Mouse (Mus musculus) heart, embryonic 12.5 days (tissue): ENCODE data around the gene Sec14l2. TPM values are rescaled to one million over a fixed set of nuclear protein-coding genes. Genes with fewer than 3 reads are reported as not detected.
A peak's percentile ranks its signal among the peaks of the same experiment; 100 is the strongest.

Experiments
- ATAC-seq: fragments of 200-750 bp; cut with Nextera tagmentation; 2 replicates; pipeline ENCODE4 v1.8.0; 2017; ENCODE audit warnings: moderate TSS enrichment, moderate library complexity; ENCODE audit not compliant: insufficient number of reproducible peaks, low FRiP score
- H3K27ac ChIP-seq: fragments of 300-500 bp; sonication (generic); 2 replicates; pipeline ENCODE4 v1.5.1; 2016; ENCODE audit warnings: mild to moderate bottlenecking, moderate library complexity; ENCODE audit not compliant: poor library complexity, severe bottlenecking
- H3K27me3 ChIP-seq: fragments of 300-500 bp; sonication (generic); replicated peaks from 2 replicates; pipeline ENCODE4 v1.6.1; 2016; ENCODE audit warnings: mild to moderate bottlenecking, moderate library complexity
- H3K36me3 ChIP-seq: fragments of 300-500 bp; sonication (generic); 2 replicates; pipeline ENCODE4 v1.6.1; 2016; ENCODE audit warnings: mild to moderate bottlenecking, moderate library complexity
- H3K4me1 ChIP-seq: fragments of 300-500 bp; sonication (generic); replicated peaks from 2 replicates; pipeline ENCODE4 v1.6.1; 2016; ENCODE audit warnings: mild to moderate bottlenecking
- H3K4me2 ChIP-seq: fragments of 300-500 bp; sonication (generic); 2 replicates; pipeline ENCODE4 v1.6.1; 2016; ENCODE audit warnings: mild to moderate bottlenecking, moderate library complexity
- H3K4me3 ChIP-seq: fragments of 300-500 bp; sonication (generic); 2 replicates; pipeline ENCODE4 v1.5.1; 2016; ENCODE audit warnings: mild to moderate bottlenecking
- H3K9ac ChIP-seq: fragments of 300-500 bp; sonication (generic); 2 replicates; pipeline ENCODE4 v1.6.1; 2016; ENCODE audit warnings: mild to moderate bottlenecking, moderate library complexity
- H3K9me3 ChIP-seq: fragments of 300-500 bp; sonication (generic); replicated peaks from 2 replicates; pipeline ENCODE4 v1.6.1; 2016; ENCODE audit warnings: mild to moderate bottlenecking, moderate library complexity
- WGBS: fragments of 180-500 bp; shearing (Covaris S2); methylation state at CpG from one replicate; pipeline ENCODE4 v1.1.7; 2016; 5-methylcytosine and 5-hydroxymethylcytosine counted together
- polyA plus RNA-seq: library from polyadenylated mRNA; unstranded; fragments of >200 nt; fragmentation: Nextera tagmentation; extraction: Ambion mirVana; gene quantifications from 2 replicates; pipeline ENCODE4 v1.2.1, GENCODE M21; 2016

The Sec14l2 gene
- polyA plus RNA-seq, 1 experiment from 2014 or later: 1.1 TPM

DNA sequence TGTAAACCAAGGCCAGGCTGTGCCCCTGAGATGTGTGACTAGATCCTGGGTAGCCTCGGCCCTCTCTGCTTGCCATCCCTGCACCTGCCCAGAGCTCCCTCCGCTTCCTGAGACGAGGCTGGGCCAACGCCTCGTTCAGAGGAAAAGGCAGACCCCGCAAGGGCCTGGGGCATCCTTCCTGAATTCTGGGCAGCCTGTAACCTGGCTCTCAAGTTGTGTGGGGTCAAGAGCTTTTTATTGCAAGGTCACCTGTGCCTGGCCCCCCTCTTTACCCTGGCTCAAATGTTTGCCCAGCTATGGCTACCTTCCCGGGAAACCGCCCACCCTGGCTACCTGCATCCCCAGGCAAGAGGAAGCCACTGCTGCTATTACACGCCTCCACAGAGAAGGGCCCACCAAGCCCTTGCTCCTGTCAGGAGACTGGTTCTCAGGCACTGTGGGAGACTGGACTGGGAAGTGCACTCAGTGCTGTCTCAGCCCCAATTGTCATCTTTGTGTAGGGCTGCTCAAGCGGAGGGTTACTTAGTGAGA, 26.1 kb downstream of the Sec14l2 start:
- no peaks in the 10 kb centered on the region for H3K9me3 ChIP-seq
- 36% methylated on average over 10 of the region's 10 CpGs for WGBS
- peaks cover 30% of the 10 kb centered on the region for H3K4me1 ChIP-seq
- H3K4me2 ChIP-seq: peak overlapping the region; percentile 71
- peak overlapping the region; percentile 89 for H3K27ac ChIP-seq
- H3K27me3 ChIP-seq: no peaks in the 10 kb centered on the region
- no peak for ATAC-seq
- H3K9ac ChIP-seq: peak overlapping the region; percentile 81
- H3K4me3 ChIP-seq: peak overlapping the region; percentile 65
- peaks cover 9% of the 10 kb centered on the region for H3K36me3 ChIP-seq

- Histone ChIP-seq H3K36me3 (peaks cover 17% of the 10 kb centered on the region), H3K9me3 (peaks cover 3% of the 10 kb centered on the region), H3K4me2 (peak overlapping the region; percentile 71), H3K4me1 (peaks cover 30% of the 10 kb centered on the region), H3K4me3 (peak overlapping the region; percentile 65), H3K9ac (peak overlapping the region; percentile 81), H3K27ac (peak overlapping the region; percentile 89), H3K27me3 (no peaks in the 10 kb centered on the region)
- peak; percentile 96 for ATAC-seq
- 2% methylated on average over 45 of the region's 45 CpGs for WGBS
Observed at GRCm38 (mm10) chr11:4096054-4096984, 26.9 kb downstream of the Sec14l2 start.

GRCm38 (mm10) chr11:4095171-4096053, 27.8 kb downstream of the Sec14l2 start, which contains the start of gene Mtfp1:
Mtfp1 (minus strand) TSS chr11:4095445.
- H3K36me3 ChIP-seq: peaks cover 25% of the 10 kb centered on the region
- H3K9ac ChIP-seq: peak within 1 kb of the TSS; percentile 70
- H3K4me1 ChIP-seq: peaks cover 30% of the 10 kb centered on the region
- ATAC-seq: no peak
- 5% methylated on average over 34 of the region's 34 CpGs for WGBS
- H3K4me2 ChIP-seq: peak within 1 kb of the TSS; percentile 71
- H3K27me3 ChIP-seq: no peaks in the 10 kb centered on the region
- H3K27ac ChIP-seq: peak within 1 kb of the TSS; percentile 86
- H3K9me3 ChIP-seq: peaks cover 10% of the 10 kb centered on the region
- H3K4me3 ChIP-seq: peak within 1 kb of the TSS; percentile 65

- H3K27ac ChIP-seq: peak overlapping the region; percentile 86
- peaks cover 25% of the 10 kb centered on the region for H3K36me3 ChIP-seq
Observed at GRCm38 (mm10) chr11:4094378-4095170, 28.6 kb downstream of the Sec14l2 start.

DNA sequence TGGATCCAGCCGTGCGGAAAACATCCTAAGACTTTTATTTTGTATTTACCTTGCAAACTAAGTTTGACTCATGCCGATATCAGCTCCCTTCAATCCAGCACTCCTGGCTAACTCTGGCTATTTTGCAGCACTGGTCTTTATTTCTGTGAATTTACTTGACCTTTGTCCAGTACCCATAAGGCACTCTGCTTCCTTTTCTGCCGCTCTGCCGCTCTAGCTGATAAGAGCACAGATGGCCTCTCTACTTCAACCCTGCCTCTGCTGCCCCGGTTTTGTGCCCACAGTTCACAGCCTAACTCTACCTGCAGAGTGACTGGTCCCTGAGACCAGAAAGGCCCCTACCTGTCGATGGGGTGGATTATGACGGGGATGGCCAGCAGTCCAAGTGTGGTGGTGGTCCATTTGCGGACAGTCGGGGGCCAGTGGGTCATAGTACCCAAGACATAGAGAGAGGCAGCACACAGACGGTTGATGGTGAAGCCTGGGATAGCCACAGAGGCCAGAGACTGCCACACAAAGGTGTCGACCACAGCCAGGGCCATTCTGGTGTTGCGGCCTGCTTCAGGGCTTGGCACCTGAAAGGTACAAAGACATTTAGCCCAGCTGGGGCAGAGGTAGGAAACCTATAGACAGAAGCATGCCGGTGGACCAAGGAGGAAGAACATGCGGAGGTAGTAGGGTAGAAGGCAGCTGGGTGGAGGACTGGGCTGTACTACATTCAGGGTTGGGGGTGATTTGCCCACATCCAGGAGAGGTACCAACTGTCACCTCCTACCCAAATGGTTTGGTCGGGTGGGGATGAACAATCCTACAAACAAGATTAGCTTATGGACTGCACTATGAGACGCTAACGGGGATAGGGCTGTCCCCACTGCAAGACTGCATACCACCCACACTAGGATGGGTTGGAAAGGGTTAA, 29.5 kb downstream of the Sec14l2 start:
- peaks cover 25% of the 10 kb centered on the region for H3K36me3 ChIP-seq
- H3K27me3 ChIP-seq: no peaks in the 10 kb centered on the region
- peaks cover 30% of the 10 kb centered on the region for H3K4me1 ChIP-seq
- no peak for ATAC-seq
- peak overlapping the region; percentile 65 for H3K4me3 ChIP-seq
- WGBS: 74% methylated on average over 18 of the region's 18 CpGs
- H3K4me2 ChIP-seq: peak overlapping the region; percentile 71
- H3K27ac ChIP-seq: no peak overlapping the region
- peaks cover 10% of the 10 kb centered on the region for H3K9me3 ChIP-seq
- H3K9ac ChIP-seq: no peak overlapping the region

More at GRCm38 (mm10) chr11:4094378-4095170, 28.6 kb downstream of the Sec14l2 start:
- Histone ChIP-seq H3K9ac (peak overlapping the region; percentile 70), H3K27me3 (no peaks in the 10 kb centered on the region), H3K4me2 (peak overlapping the region; percentile 71), H3K4me3 (peak overlapping the region; percentile 65), H3K4me1 (peaks cover 30% of the 10 kb centered on the region), H3K9me3 (peaks cover 10% of the 10 kb centered on the region)
- WGBS: 6% methylated on average over 23 of the region's 24 CpGs
- ATAC-seq: no peak

DNA sequence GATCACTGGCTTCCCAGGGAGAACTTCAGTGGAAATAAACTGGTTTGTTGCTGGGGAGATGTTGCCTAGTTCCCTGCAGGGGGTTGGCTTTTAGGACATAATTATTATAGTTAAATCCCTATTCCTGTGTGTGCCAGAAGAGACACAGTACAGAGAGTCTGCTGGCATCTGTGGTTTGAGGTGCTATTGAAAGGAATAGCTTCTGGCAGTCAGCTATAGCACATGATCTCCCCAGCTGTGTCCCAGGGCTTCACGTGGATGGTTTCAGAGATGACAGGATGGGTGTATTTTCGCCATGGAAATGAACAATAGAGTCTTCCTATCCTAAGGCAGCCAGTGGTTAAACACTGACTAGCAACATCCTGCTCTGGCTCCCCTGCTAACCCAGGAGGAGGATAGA, 35.9 kb downstream of the Sec14l2 start:
- Histone ChIP-seq H3K4me1 (no peaks in the 10 kb centered on the region), H3K4me2 (no peak overlapping the region), H3K36me3 (peaks cover 17% of the 10 kb centered on the region), H3K9me3 (peaks cover 10% of the 10 kb centered on the region), H3K9ac (no peak overlapping the region), H3K4me3 (no peak overlapping the region), H3K27ac (no peak overlapping the region), H3K27me3 (no peaks in the 10 kb centered on the region)
- ATAC-seq: no peak
- whole genome bisulfite sequencing: 69% methylated on average over 2 of the region's 2 CpGs

GRCm38 (mm10) chr11:4086246-4086645, 37.0 kb downstream of the Sec14l2 start:
- 45% methylated on average over 1 of the region's 1 CpGs for WGBS
- no peak overlapping the region for H3K4me3 ChIP-seq
- H3K4me1 ChIP-seq: no peaks in the 10 kb centered on the region
- H3K36me3 ChIP-seq: peaks cover 7% of the 10 kb centered on the region
- H3K4me2 ChIP-seq: no peak overlapping the region
- peaks cover 7% of the 10 kb centered on the region for H3K9me3 ChIP-seq
- no peak overlapping the region for H3K9ac ChIP-seq
- no peak overlapping the region for H3K27ac ChIP-seq
- no peak for ATAC-seq
- H3K27me3 ChIP-seq: no peaks in the 10 kb centered on the region

- no peak overlapping the region for H3K4me2 ChIP-seq
- no peaks in the 10 kb centered on the region for H3K27me3 ChIP-seq
- no peaks in the 10 kb centered on the region for H3K36me3 ChIP-seq
- no peaks in the 10 kb centered on the region for H3K9me3 ChIP-seq
- H3K4me1 ChIP-seq: no peaks in the 10 kb centered on the region
- H3K9ac ChIP-seq: no peak overlapping the region
- H3K27ac ChIP-seq: no peak overlapping the region
- 27% methylated on average over 5 of the region's 5 CpGs for WGBS
- H3K4me3 ChIP-seq: no peak overlapping the region
- no peak for ATAC-seq
Observed at GRCm38 (mm10) chr11:4083316-4084078, 39.7 kb downstream of the Sec14l2 start.

DNA sequence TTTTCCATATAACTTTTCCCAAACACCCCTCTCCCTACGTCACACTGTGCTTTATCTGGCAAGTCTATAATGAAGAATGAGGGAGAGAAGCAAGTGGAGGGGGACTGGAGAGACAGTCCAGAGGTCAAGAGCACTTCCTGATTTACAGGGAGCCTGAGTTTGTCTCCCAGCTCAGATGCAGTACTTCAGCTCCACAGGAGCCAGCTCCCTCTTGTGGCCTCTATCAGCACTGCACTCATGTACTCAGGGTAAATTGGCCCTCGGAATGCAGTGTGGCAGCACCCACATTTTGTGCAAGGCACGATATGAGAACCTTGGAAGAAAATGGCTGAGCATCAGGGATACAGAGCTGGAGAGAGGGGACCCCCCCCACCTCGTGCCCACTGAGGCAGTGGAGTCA, 43.0 kb downstream of the Sec14l2 start:
- H3K4me1 ChIP-seq: no peaks in the 10 kb centered on the region
- no peak overlapping the region for H3K4me2 ChIP-seq
- 0 out of 2 replicates have a peak, but pooled peaks cover 2% of the 10 kb centered on the region for H3K27me3 ChIP-seq
- no peaks in the 10 kb centered on the region for H3K9me3 ChIP-seq
- no peak overlapping the region for H3K4me3 ChIP-seq
- no peak overlapping the region for H3K27ac ChIP-seq
- no peak overlapping the region for H3K9ac ChIP-seq
- no peak for ATAC-seq
- no peaks in the 10 kb centered on the region for H3K36me3 ChIP-seq
- WGBS: 14% methylated on average over 4 of the region's 4 CpGs
